In the genomic region with DNA sequence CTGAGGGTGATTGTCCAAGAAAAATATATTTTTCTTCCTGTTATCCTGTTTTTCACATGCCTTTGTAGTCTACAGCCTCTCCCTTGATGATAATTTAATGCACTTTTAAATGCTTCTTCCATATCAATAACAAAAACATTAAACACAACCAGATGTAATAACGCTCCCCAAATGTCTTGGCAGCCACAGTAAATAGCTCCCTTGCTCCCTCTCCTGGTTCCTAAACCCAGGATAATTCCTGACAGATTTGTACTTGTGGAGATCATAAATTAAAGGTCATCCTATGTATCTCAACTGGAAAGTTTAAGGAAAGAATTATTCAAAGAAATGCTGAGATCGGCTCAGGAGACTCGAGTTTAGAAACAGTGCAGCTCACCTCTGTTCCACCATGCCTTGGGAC, we compare ENCODE assay signal across 23 mouse cellular contexts.
DNase-seq lines count a peak whose midpoint lies in the region; ATAC-seq and TF ChIP-seq lines count a peak whose summit lies in the region.
"Had no signal": no experiment of that assay in that cellular context is flagged by ENCODE, and none has a peak within 500 bp of the region (broad histone marks: within the 10 kb centered on the region; RNA-seq: fewer than 3 reads in every experiment).

No protein-coding gene starts in this region.

- H3K4me3 ChIP-seq in hindbrain, postnatal 0 days (ENCODE audit: low read length) = no peak overlapping the region
- no peak overlapping the region for H3K4me3 ChIP-seq in hindbrain, embryonic 16.5 days (ENCODE audit: low read length)
- no peak overlapping the region for H3K4me3 ChIP-seq in lung, embryonic 14.5 days (ENCODE audit: low read depth, low read length)
- H3K4me3 ChIP-seq in lung, adult 2 months (replicated peaks; ENCODE audit: extremely low read depth, low read depth, low read length) = no peak overlapping the region
- H3K4me3 ChIP-seq: embryonic facial prominence, embryonic 13.5 days; midbrain, embryonic 12.5 days had no signal

- no peak overlapping the region for H3K27ac ChIP-seq in hindbrain, postnatal 0 days
- no peak overlapping the region for H3K27ac ChIP-seq in hindbrain, embryonic 16.5 days (ENCODE audit: low read depth, low read length)
- no peak overlapping the region for H3K27ac ChIP-seq in lung, embryonic 14.5 days (ENCODE audit: low read depth)
- H3K27ac ChIP-seq: embryonic facial prominence, embryonic 13.5 days; midbrain, embryonic 12.5 days had no signal

- peak; percentile 13 for DNase-seq in embryo, embryonic 10.5 days (ENCODE audit: low spot score)
- DNase-seq in embryo, embryonic 9.5 days (ENCODE audit: extremely low spot score) = no peak
- peak; percentile 12 for DNase-seq in hindbrain, postnatal 0 days (ENCODE audit: low spot score)
- DNase-seq in lung, embryonic 14.5 days = peak; percentile 48
- DNase-seq in lung, adult 2 months = no peak
- peak; percentile 33 for DNase-seq in brain, adult 2 months (ENCODE audit: low read depth, low spot score)
- DNase-seq in adrenal gland, adult 8-10 months = no peak
- DNase-seq: adrenal gland, postnatal 25 days; cerebellum, adult 2 months; cerebellum, postnatal 36 days; heart, adult 11 months; layer of hippocampus, postnatal 36 days; liver, postnatal 0 days; right cerebral cortex, postnatal 25 days; thymus, adult 18-20 months; thymus, postnatal 4 days had no signal

- peak; percentile 44 for TF ChIP-seq CTCF in hindbrain, postnatal 0 days (IDR thresholded peaks at IDR 0.05; ENCODE audit: low read depth)
- TF ChIP-seq CTCF in lung, embryonic 14.5 days (IDR thresholded peaks at IDR 0.05; ENCODE audit: low read depth) = peak; percentile 34; the same call in 1 of the 2 replicates
- no peak for TF ChIP-seq CTCF in lung, adult 2 months (IDR thresholded peaks at IDR 0.05; ENCODE audit: insufficient read depth, low read length)

- H3K9ac ChIP-seq in hindbrain, postnatal 0 days (replicated peaks; ENCODE audit: low read length) = no peak overlapping the region
- H3K9ac ChIP-seq in hindbrain, embryonic 16.5 days (ENCODE audit: low read depth, low read length) = no peak overlapping the region
- no peak overlapping the region for H3K9ac ChIP-seq in lung, embryonic 14.5 days
- H3K9ac ChIP-seq: embryonic facial prominence, embryonic 13.5 days; liver, postnatal 0 days; midbrain, embryonic 12.5 days had no signal

- no peak for TF ChIP-seq POLR2A in lung, adult 2 months (IDR thresholded peaks at IDR 0.05; ENCODE audit: borderline replicate concordance, extremely low read depth, low read depth, low read length)

- H3K4me1 ChIP-seq in hindbrain, postnatal 0 days (ENCODE audit: insufficient read depth, low read length) = 0 out of 2 replicates have a peak, but pooled peaks cover 3% of the 10 kb centered on the region
- H3K4me1 ChIP-seq in hindbrain, embryonic 16.5 days (ENCODE audit: control insufficient read depth, insufficient read depth, low read depth, low read length) = peaks cover under 1% of the 10 kb centered on the region
- no peaks in the 10 kb centered on the region for H3K4me1 ChIP-seq in lung, embryonic 14.5 days (ENCODE audit: insufficient read depth)
- no peaks in the 10 kb centered on the region for H3K4me1 ChIP-seq in lung, adult 2 months (ENCODE audit: control insufficient read depth, insufficient read depth, low read length)
- H3K4me1 ChIP-seq: embryonic facial prominence, embryonic 13.5 days had no signal

- ATAC-seq in hindbrain, postnatal 0 days = no peak
- ATAC-seq in hindbrain, embryonic 16.5 days = no peak
- ATAC-seq in lung, embryonic 14.5 days (ENCODE audit: insufficient read depth) = 0 out of 2 replicates have a peak, but pooled peaks have one; percentile 28
- ATAC-seq: CD4-positive, CD25-positive, alpha-beta regulatory T cell, adult 4 months; forebrain, embryonic 16.5 days; inflammation-experienced regulatory T-cells, adult 6 months; liver, postnatal 0 days had no signal

- no peaks in the 10 kb centered on the region for H3K27me3 ChIP-seq in hindbrain, postnatal 0 days (ENCODE audit: insufficient read depth, low read length)
- H3K27me3 ChIP-seq in hindbrain, embryonic 16.5 days (replicated peaks; ENCODE audit: control insufficient read depth, insufficient read depth, low read length) = no peaks in the 10 kb centered on the region
- no peaks in the 10 kb centered on the region for H3K27me3 ChIP-seq in lung, embryonic 14.5 days (ENCODE audit: insufficient read depth, low read length)
- H3K27me3 ChIP-seq: embryonic facial prominence, embryonic 13.5 days; midbrain, embryonic 12.5 days had no signal

- no peak overlapping the region for H3K4me2 ChIP-seq in hindbrain, postnatal 0 days (ENCODE audit: low read depth, low read length)
- H3K4me2 ChIP-seq in hindbrain, embryonic 16.5 days (ENCODE audit: low read length) = no peak overlapping the region
- H3K4me2 ChIP-seq in lung, embryonic 14.5 days = no peak overlapping the region
- H3K4me2 ChIP-seq: embryonic facial prominence, embryonic 13.5 days; midbrain, embryonic 12.5 days had no signal

- no peaks in the 10 kb centered on the region for H3K36me3 ChIP-seq in hindbrain, postnatal 0 days (ENCODE audit: insufficient read depth, low read length)
- H3K36me3 ChIP-seq in hindbrain, embryonic 16.5 days (ENCODE audit: control insufficient read depth, insufficient read depth, low read length) = no peaks in the 10 kb centered on the region
- no peaks in the 10 kb centered on the region for H3K36me3 ChIP-seq in lung, embryonic 14.5 days (ENCODE audit: insufficient read depth)
- H3K36me3 ChIP-seq: embryonic facial prominence, embryonic 13.5 days; G1E; midbrain, embryonic 12.5 days had no signal

- no peaks in the 10 kb centered on the region for H3K9me3 ChIP-seq in hindbrain, postnatal 0 days (ENCODE audit: low read length)
- H3K9me3 ChIP-seq in hindbrain, embryonic 16.5 days (ENCODE audit: control insufficient read depth, low read length) = no peaks in the 10 kb centered on the region
- no peaks in the 10 kb centered on the region for H3K9me3 ChIP-seq in lung, embryonic 14.5 days (ENCODE audit: low read depth, low read length)
- H3K9me3 ChIP-seq: embryonic facial prominence, embryonic 13.5 days; G1E; midbrain, embryonic 12.5 days had no signal

- 74% methylated on average over 3 of the region's 3 CpGs for WGBS in hindbrain, postnatal 0 days
- WGBS in hindbrain, embryonic 16.5 days = 74% methylated on average over 3 of the region's 3 CpGs
- 53% methylated on average over 3 of the region's 3 CpGs for WGBS in lung, embryonic 14.5 days
- 64% methylated on average over 3 of the region's 3 CpGs for WGBS in lung, adult 2 months

Comparison
In these comparisons a context has a peak if more than half of its experiments do, and no peak if none do; other contexts are left out.
1. DNase-seq: peak in embryo, embryonic 10.5 days (single experiment), hindbrain, postnatal 0 days (single experiment), lung, embryonic 14.5 days (single experiment) and brain, adult 2 months (single experiment); none in embryo, embryonic 9.5 days (single experiment), lung, adult 2 months (single experiment) and adrenal gland, adult 8-10 months (single experiment).